Mouse (Mus musculus): ENCODE measurements around the gene Scd4. TPM values are rescaled to one million over a fixed set of nuclear protein-coding genes. Genes with fewer than 3 reads are reported as not detected.

The Scd4 gene
- polyA plus RNA-seq, 1 experiment from 2014 or later, result 0.16 TPM

GRCm38 (mm10) chr19:44292483-44292882 lies 40.4 kb upstream of the Scd4 start:
- Histone ChIP-seq H3K9ac (ENCODE audit: low read depth, low read length) (peak overlapping the region; percentile 76), H3K36me3 (ENCODE audit: control insufficient read depth, insufficient read depth, low read length) (peaks cover 22% of the 10 kb centered on the region), H3K4me1 (replicated peaks; ENCODE audit: control insufficient read depth, insufficient read depth, low read length) (peaks cover 45% of the 10 kb centered on the region), H3K9me3 (ENCODE audit: control insufficient read depth, low read length) (no peaks in the 10 kb centered on the region), H3K27ac (ENCODE audit: low read depth, low read length) (peak overlapping the region; percentile 97), H3K27me3 (replicated peaks; ENCODE audit: control insufficient read depth, insufficient read depth, low read length) (no peaks in the 10 kb centered on the region), H3K4me3 (ENCODE audit: low read depth, low read length) (peak overlapping the region; percentile 88), H3K4me2 (peak overlapping the region; percentile 97)
- WGBS, result 27% methylated on average over 3 of the region's 3 CpGs
- DNase-seq (ENCODE audit: low spot score) (no peak), ATAC-seq (replicated peaks; ENCODE audit: low FRiP score) (no peak)

GRCm38 (mm10) chr19:44292941-44293768 lies 39.7 kb upstream of the Scd4 start, which contains the start of gene Scd2:
Scd2 (plus strand) TSS chr19:44293674.
- H3K9ac ChIP-seq (ENCODE audit: low read depth, low read length), result peak within 1 kb of the TSS; percentile 90
- peak within 1 kb of the TSS; percentile 88 for H3K4me3 ChIP-seq (ENCODE audit: low read depth, low read length)
- H3K27ac ChIP-seq (ENCODE audit: low read depth, low read length), result peak within 1 kb of the TSS; percentile 97
- ATAC-seq (replicated peaks; ENCODE audit: low FRiP score) (peak; percentile 30), DNase-seq (ENCODE audit: low spot score) (no peak)
- peaks cover 47% of the 10 kb centered on the region for H3K4me1 ChIP-seq (replicated peaks; ENCODE audit: control insufficient read depth, insufficient read depth, low read length)
- H3K9me3 ChIP-seq (ENCODE audit: control insufficient read depth, low read length), result no peaks in the 10 kb centered on the region
- 4% methylated on average over 21 of the region's 21 CpGs for WGBS
- H3K36me3 ChIP-seq (ENCODE audit: control insufficient read depth, insufficient read depth, low read length), result peaks cover 29% of the 10 kb centered on the region
- peak within 1 kb of the TSS; percentile 97 for H3K4me2 ChIP-seq
- H3K27me3 ChIP-seq (replicated peaks; ENCODE audit: control insufficient read depth, insufficient read depth, low read length), result no peaks in the 10 kb centered on the region

GRCm38 (mm10) chr19:44293769-44294551 lies 38.9 kb upstream of the Scd4 start:
- H3K4me1 ChIP-seq (replicated peaks; ENCODE audit: control insufficient read depth, insufficient read depth, low read length), result peaks cover 55% of the 10 kb centered on the region
- DNase-seq (ENCODE audit: low spot score), result peak; percentile 94
- peak; percentile 94 for ATAC-seq (replicated peaks; ENCODE audit: low FRiP score)
- peak overlapping the region; percentile 88 for H3K4me3 ChIP-seq (ENCODE audit: low read depth, low read length)
- WGBS, result under 1% methylated on average over 31 of the region's 31 CpGs
- peak overlapping the region; percentile 97 for H3K27ac ChIP-seq (ENCODE audit: low read depth, low read length)
- peak overlapping the region; percentile 90 for H3K9ac ChIP-seq (ENCODE audit: low read depth, low read length)
- H3K27me3 ChIP-seq (replicated peaks; ENCODE audit: control insufficient read depth, insufficient read depth, low read length), result no peaks in the 10 kb centered on the region
- peak overlapping the region; percentile 97 for H3K4me2 ChIP-seq
- no peaks in the 10 kb centered on the region for H3K9me3 ChIP-seq (ENCODE audit: control insufficient read depth, low read length)
- H3K36me3 ChIP-seq (ENCODE audit: control insufficient read depth, insufficient read depth, low read length), result peaks cover 37% of the 10 kb centered on the region

GRCm38 (mm10) chr19:44294588-44295041 lies 38.3 kb upstream of the Scd4 start:
- ATAC-seq (replicated peaks; ENCODE audit: low FRiP score) (peak; percentile 46), DNase-seq (ENCODE audit: low spot score) (peak; percentile 88)
- Histone ChIP-seq H3K4me2 (peak overlapping the region; percentile 97), H3K9me3 (ENCODE audit: control insufficient read depth, low read length) (no peaks in the 10 kb centered on the region), H3K4me3 (ENCODE audit: low read depth, low read length) (peak overlapping the region; percentile 88), H3K27ac (ENCODE audit: low read depth, low read length) (peak overlapping the region; percentile 97), H3K4me1 (replicated peaks; ENCODE audit: control insufficient read depth, insufficient read depth, low read length) (peaks cover 61% of the 10 kb centered on the region), H3K27me3 (replicated peaks; ENCODE audit: control insufficient read depth, insufficient read depth, low read length) (no peaks in the 10 kb centered on the region), H3K9ac (ENCODE audit: low read depth, low read length) (peak overlapping the region; percentile 90), H3K36me3 (ENCODE audit: control insufficient read depth, insufficient read depth, low read length) (peaks cover 41% of the 10 kb centered on the region)
- WGBS, result under 1% methylated on average over 14 of the region's 14 CpGs

- DNase-seq (ENCODE audit: low spot score), result no peak
- peak overlapping the region; percentile 97 for H3K27ac ChIP-seq (ENCODE audit: low read depth, low read length)
- 23% methylated on average over 3 of the region's 3 CpGs for WGBS
Measured at GRCm38 (mm10) chr19:44295251-44295650, 37.6 kb upstream of the Scd4 start.

GRCm38 (mm10) chr19:44295741-44296140 lies 37.2 kb upstream of the Scd4 start:
- Histone ChIP-seq H3K27ac (ENCODE audit: low read depth, low read length) (peak overlapping the region; percentile 97), H3K4me1 (replicated peaks; ENCODE audit: control insufficient read depth, insufficient read depth, low read length) (peaks cover 72% of the 10 kb centered on the region)
- peak; percentile 25; the same call in 1 of the 2 replicates for ATAC-seq (replicated peaks; ENCODE audit: low FRiP score)

More at GRCm38 (mm10) chr19:44295251-44295650, 37.6 kb upstream of the Scd4 start:
- Histone ChIP-seq H3K36me3 (ENCODE audit: control insufficient read depth, insufficient read depth, low read length) (peaks cover 48% of the 10 kb centered on the region), H3K27me3 (replicated peaks; ENCODE audit: control insufficient read depth, insufficient read depth, low read length) (no peaks in the 10 kb centered on the region), H3K9me3 (ENCODE audit: control insufficient read depth, low read length) (no peaks in the 10 kb centered on the region), H3K9ac (ENCODE audit: low read depth, low read length) (peak overlapping the region; percentile 90), H3K4me1 (replicated peaks; ENCODE audit: control insufficient read depth, insufficient read depth, low read length) (peaks cover 68% of the 10 kb centered on the region), H3K4me3 (ENCODE audit: low read depth, low read length) (peak overlapping the region; percentile 88), H3K4me2 (peak overlapping the region; percentile 97)
- no peak for ATAC-seq (replicated peaks; ENCODE audit: low FRiP score)

GRCm38 (mm10) chr19:44296186-44296585 lies 36.7 kb upstream of the Scd4 start:
- H3K4me2 ChIP-seq, result peak overlapping the region; percentile 97
- peaks cover 57% of the 10 kb centered on the region for H3K36me3 ChIP-seq (ENCODE audit: control insufficient read depth, insufficient read depth, low read length)
- H3K27me3 ChIP-seq (replicated peaks; ENCODE audit: control insufficient read depth, insufficient read depth, low read length), result no peaks in the 10 kb centered on the region
- DNase-seq (ENCODE audit: low spot score), result no peak
- peak overlapping the region; percentile 16; the same call in 1 of the 2 replicates for H3K27ac ChIP-seq (ENCODE audit: low read depth, low read length)
- H3K9me3 ChIP-seq (ENCODE audit: control insufficient read depth, low read length), result no peaks in the 10 kb centered on the region
- H3K4me1 ChIP-seq (replicated peaks; ENCODE audit: control insufficient read depth, insufficient read depth, low read length), result peaks cover 77% of the 10 kb centered on the region
- H3K9ac ChIP-seq (ENCODE audit: low read depth, low read length), result peak overlapping the region; percentile 90
- peak overlapping the region; percentile 88 for H3K4me3 ChIP-seq (ENCODE audit: low read depth, low read length)
- WGBS, result 64% methylated on average over 7 of the region's 7 CpGs
- ATAC-seq (replicated peaks; ENCODE audit: low FRiP score), result no peak

More at GRCm38 (mm10) chr19:44295741-44296140, 37.2 kb upstream of the Scd4 start:
- H3K4me2 ChIP-seq, result peak overlapping the region; percentile 97
- WGBS, result 14% methylated on average over 4 of the region's 4 CpGs
- peak overlapping the region; percentile 88 for H3K4me3 ChIP-seq (ENCODE audit: low read depth, low read length)
- peak; percentile 82 for DNase-seq (ENCODE audit: low spot score)
- no peaks in the 10 kb centered on the region for H3K27me3 ChIP-seq (replicated peaks; ENCODE audit: control insufficient read depth, insufficient read depth, low read length)
- no peaks in the 10 kb centered on the region for H3K9me3 ChIP-seq (ENCODE audit: control insufficient read depth, low read length)
- H3K36me3 ChIP-seq (ENCODE audit: control insufficient read depth, insufficient read depth, low read length), result peaks cover 52% of the 10 kb centered on the region
- H3K9ac ChIP-seq (ENCODE audit: low read depth, low read length), result peak overlapping the region; percentile 90

GRCm38 (mm10) chr19:44297068-44297760 lies 35.7 kb upstream of the Scd4 start:
- H3K27ac ChIP-seq (ENCODE audit: low read depth, low read length), result 0 out of 2 replicates have a peak overlapping the region, but pooled peaks have one; percentile 38
- H3K36me3 ChIP-seq (ENCODE audit: control insufficient read depth, insufficient read depth, low read length), result peaks cover 64% of the 10 kb centered on the region
- H3K27me3 ChIP-seq (replicated peaks; ENCODE audit: control insufficient read depth, insufficient read depth, low read length), result no peaks in the 10 kb centered on the region
- H3K9me3 ChIP-seq (ENCODE audit: control insufficient read depth, low read length), result no peaks in the 10 kb centered on the region
- H3K4me3 ChIP-seq (ENCODE audit: low read depth, low read length), result peak overlapping the region; percentile 88
- peak overlapping the region; percentile 90 for H3K9ac ChIP-seq (ENCODE audit: low read depth, low read length)
- no peak for ATAC-seq (replicated peaks; ENCODE audit: low FRiP score)
- WGBS, result 76% methylated on average over 8 of the region's 8 CpGs
- H3K4me2 ChIP-seq, result peak overlapping the region; percentile 97
- peaks cover 78% of the 10 kb centered on the region for H3K4me1 ChIP-seq (replicated peaks; ENCODE audit: control insufficient read depth, insufficient read depth, low read length)
- no peak for DNase-seq (ENCODE audit: low spot score)

Measured in liver, embryonic 11.5 days (tissue).